Mouse (Mus musculus) urinary bladder, postnatal 14 days (tissue): ENCODE results near the gene Zfp385c.
A peak's percentile ranks its signal among the peaks of the same experiment; 100 is the strongest.

Experiments
- DNase-seq: peaks from one replicate; pipeline ENCODE4 v3.0.0; 2021; ENCODE audit warnings: low spot score

Gene Zfp385c

DNA sequence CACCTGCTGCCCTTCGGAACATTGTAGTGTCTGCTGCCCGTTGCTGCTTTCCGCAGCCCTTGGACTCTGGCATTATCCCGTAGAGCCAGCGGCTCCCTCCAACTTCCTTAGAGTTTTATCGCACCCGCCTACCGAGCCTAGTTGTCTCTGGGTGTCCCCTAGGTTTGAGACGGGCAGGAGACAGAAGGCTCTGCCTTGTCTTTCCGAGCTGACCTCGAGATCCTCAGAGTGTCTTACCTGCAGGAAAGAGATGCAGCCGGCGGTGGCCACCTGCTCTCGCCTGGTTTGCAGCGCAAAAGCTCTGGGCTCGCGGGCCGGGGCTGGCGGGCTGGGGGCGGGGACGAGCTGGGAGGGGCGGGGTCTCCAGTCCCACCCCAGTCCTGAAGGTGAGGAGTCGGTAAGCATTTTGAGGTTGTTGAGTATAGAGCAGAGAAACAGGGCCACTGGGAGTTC lies at the start of gene Zfp385c:
Zfp385c (minus strand) TSS at position 292 of the 453 bp plus-strand sequence.
- no peak for DNase-seq

DNA sequence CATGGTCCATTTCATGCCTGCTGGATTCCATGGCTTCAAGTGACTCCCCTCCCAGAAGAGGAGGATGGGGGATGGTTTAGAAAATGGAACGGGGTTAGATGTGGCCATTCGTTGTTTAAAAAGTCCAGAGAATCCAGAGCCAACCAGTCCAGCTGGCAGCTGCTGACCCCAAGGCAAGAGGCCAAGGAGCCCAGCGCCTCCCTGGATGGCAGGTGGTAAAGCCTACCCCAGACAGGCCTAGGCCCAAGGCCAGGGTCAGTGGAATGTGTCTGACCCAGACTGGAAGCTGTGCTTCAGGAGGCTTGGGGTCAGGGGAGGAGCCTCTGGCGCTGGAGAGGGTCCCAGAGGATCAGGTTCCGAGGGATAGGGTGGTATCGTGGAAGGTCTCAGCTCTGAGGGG lies 49.1 kb upstream of the Zfp385c start:
- no peak for DNase-seq

DNA sequence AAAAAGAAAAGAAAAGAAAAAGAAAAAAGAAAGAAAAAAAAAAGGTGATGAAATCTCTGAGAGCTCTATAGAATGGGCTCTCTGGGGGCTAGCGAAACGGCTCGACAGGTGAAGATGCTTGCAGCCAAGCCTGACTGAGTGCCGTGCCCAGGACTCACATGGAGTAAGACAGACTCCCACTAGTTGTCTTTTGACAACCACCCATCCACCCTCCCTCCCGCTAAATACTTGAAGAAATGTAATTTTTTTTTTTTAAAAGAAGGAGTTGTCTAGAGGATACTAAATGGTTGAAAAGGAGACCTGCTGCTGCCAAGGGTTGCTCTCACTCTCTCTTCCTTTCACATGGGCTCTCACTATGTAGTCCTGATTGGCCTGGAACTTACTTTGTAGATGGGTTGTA lies 46.5 kb upstream of the Zfp385c start:
- no peak for DNase-seq

DNA sequence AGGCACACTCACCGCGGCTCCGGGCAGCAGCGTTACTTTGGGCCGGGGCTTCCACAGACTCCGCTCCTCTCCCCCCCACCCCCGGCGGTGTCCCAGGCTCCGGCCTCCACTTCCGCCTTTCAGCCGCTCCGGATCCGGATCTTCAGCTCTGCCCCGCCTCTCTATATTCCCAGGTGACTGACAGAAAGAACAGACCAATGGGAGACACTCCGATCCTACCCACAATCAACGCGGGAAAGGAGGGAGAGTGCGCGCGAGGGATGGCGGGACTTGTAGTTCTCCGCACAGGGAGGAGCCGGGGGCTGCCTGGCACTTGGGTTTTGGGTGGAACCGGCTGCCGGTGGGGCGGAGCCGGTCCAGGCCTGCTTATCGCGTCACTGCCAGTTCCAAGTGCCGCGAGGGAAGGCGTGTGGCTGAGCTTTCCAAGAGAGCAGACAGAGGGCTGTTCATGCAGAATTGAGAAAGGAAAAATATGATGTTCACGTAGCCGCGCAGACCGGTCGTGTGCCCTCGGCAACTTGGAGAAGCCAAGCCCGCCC lies 45.9 kb upstream of the Zfp385c start, which contains the start of gene Rab5c:
Rab5c (minus strand) TSS at position 150 of the 539 bp plus-strand sequence.
- peak; percentile 99 for DNase-seq

DNA sequence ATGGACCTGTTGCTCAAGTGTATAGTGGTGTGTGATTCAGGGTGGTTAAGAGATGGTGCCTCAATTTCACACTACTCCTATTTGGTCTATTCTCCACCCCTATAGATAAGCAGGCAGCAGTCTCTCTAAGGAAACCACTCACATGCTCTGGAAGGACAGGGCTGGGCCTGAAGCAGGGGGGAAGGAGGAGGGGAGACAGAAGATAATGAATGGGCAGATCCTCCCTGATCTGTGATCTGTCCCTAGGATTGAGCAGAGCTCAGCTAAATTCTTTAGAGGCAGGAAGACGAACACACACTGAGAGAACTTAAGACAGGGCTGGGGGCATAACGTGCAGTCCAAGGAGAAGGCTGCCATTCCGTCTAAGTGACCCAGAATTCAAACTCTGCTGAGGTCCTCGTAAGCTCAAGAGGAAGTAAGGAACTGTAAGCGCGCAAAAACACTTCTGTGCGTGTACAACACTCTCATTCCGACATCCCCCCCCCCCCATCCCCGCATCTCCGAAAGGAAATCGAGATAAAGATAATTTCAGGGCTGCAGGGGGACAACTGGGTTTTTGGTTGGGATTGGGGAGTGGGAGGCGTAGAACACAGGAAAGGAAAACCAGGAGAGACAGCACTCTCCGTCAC lies 45.0 kb upstream of the Zfp385c start:
- no peak for DNase-seq

DNA sequence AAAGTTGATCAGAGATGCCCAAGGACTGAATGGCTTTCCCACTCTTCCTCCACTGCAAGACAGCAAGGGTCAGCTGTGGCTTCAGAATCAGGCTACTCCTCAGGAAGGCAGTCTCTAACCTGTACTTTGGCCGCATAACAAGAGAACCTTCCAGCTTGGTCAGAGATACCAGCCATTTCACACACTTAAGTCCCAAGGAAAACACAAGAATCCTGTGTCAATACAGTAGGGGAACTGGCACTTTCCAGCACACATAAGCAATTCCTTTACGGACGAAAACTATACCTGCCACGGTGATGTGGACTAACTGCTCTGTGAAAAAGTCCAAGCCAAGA lies 44.5 kb upstream of the Zfp385c start:
- no peak for DNase-seq

- DNase-seq: no peak
Measured at GRCm38 (mm10) chr11:100735954-100736745, 43.9 kb upstream of the Zfp385c start.

DNA sequence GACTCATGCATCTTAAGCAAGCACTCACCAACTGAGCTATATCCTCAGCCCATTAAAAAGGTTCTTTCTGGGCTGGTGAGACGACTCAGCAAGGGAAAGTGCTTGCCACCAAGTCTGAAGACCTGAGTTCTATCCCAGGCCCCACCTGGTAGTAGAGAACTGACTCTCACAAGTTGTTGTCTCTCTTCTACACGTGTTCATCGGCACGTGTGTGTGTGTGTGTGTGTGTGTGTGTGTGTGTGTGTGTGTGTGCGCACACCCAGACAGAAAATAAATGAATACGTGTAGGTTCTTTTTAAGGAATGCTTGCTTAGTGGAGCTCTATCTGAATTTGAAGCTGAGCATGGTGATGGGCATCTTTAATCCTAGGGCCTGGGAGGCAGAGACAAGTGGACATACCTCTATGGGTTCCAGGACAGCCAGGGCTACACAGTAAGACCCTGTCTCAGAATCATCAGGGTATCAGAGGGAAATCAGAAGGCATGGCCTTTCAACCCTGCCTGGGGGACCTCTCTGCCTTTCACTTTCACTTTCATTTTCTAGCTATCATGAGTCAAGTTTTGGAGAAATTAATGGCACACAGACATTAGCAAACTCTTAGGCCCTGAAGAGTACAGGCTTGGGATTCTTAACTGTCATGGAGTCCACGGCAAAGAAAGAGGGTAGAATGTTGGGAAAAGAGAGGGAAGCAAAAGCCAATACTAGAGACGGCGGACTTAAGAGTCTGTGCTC lies 43.0 kb upstream of the Zfp385c start:
- no peak for DNase-seq

- no peak for DNase-seq
Measured at GRCm38 (mm10) chr11:100730477-100731205, 38.4 kb upstream of the Zfp385c start.

GRCm38 (mm10) chr11:100729976-100730375 lies 37.7 kb upstream of the Zfp385c start:
- no peak for DNase-seq

- DNase-seq: no peak
Measured at GRCm38 (mm10) chr11:100728601-100729000, 36.3 kb upstream of the Zfp385c start.

DNA sequence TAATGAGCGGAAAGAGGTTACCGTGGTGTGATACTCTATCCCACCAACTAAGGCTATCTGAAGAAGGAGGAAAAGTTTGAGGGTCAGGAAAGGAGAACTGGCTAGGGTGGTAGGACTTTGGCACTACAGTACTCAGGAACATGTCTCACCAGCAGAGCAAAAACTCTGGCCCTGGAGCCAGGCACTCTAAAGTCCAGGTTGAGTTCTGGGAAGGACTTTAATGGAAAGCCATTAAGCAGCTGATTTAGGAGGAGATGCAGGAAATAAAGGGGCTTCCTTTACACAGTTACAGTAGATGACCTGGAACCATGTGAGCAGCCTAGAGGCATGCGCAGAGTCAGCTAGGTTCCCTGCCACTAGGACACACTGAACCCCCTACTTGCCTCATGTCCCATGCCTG lies 34.9 kb upstream of the Zfp385c start:
- no peak for DNase-seq

- no peak for DNase-seq
Measured at GRCm38 (mm10) chr11:100724919-100725512, 32.8 kb upstream of the Zfp385c start.

DNA sequence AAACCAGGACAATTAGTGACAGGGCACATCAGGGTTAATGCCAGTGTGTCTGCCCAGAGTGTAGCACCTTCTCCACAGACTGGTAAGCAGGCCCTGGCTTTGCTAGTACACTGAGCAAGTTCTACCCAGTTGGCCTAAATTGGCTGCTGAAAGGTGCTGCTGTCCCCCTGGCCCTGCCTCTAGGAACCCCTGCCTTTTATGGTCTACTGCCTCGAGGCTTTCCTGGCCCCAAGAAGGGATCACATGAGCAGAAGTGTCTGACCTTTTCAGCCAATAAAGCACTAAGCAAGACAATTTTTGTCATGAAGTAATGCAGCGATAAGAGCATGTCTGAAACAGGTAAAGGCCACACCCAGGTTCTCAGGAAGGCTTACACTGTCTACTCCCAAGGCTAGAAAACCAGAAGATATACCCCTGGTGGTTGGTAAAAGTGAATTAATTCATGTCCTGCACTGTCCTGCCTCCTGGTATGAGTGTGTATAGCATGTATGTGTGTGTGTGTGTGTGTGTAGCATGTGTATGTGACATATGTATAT lies 30.3 kb upstream of the Zfp385c start:
- no peak for DNase-seq

DNA sequence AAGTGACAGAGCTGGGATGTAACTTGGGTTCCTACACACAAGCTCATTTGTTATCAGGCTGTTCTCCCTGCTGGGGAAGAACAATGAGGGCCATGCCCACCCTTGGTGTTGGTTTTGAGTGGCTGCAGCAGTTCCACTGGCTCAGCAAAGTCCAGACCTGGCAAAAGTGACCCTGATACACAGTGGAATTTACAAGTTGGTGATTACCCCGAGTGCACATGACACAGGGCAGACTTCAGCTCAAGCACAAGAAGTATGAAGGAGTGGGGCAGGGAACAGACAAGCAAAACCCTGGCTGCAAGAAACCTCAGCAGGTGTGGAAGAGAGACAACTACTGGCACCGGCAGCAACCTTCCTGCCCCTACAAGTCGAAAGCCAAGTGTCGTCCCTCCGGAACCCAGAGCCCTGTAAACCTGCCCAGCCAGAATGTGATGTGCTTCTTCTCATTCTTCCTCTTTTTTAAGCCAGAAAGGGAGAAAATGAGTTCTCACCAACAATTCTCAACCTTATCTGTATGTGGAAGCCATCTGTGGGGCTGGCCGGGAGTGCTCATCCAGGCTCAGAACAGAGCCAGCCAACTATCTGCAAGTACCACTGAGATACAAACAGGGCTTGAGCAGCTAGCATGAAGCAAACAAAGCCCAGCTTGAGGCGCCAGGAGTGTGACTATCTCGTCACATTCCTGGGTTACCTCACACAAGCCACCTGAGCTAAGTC lies 29.7 kb upstream of the Zfp385c start:
- DNase-seq: no peak

- DNase-seq: no peak
Measured at GRCm38 (mm10) chr11:100721254-100721653, 29.0 kb upstream of the Zfp385c start.

DNA sequence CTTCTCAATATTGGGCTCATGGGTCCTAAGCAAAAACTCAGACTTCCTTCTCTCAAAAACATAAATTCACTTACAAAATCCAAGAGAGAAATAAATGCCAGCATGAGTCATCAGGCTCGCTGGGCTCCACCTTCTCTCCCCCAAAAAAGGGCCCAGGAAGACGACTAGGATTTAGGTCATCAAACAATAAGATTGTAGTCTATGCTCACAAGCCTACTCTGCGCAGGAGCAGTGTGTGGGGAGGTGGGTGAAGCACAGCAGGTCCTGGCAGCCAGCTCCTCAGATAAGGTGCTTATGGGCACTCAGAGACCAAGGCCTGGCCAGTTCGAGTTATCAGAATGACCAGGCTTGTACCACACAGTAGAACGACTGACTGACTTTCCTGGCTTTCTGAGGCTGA lies 28.1 kb upstream of the Zfp385c start:
- DNase-seq: no peak

DNA sequence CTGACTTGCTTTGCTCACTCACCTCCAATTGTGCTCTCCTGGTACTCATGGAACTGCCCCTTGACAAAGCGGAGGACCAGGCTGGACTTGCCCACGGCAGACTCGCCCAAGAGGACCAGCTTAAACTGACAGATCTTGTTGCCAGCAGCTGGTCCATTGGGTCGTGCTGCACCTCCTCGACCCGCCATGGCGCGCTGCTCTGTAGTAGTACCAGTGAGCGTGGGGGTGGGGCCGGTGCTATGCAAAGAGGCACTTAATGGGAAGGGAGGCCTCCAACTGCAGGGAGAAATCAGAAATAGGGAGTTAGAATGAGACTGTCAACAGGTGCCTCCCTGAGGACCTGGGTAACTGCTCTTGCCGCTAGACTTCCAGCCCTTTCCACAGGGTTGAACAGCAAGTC lies 27.6 kb upstream of the Zfp385c start:
- DNase-seq: no peak

GRCm38 (mm10) chr11:100719312-100719711 lies 27.1 kb upstream of the Zfp385c start:
- no peak for DNase-seq

- no peak for DNase-seq
Measured at GRCm38 (mm10) chr11:100718866-100719265, 26.6 kb upstream of the Zfp385c start.

DNA sequence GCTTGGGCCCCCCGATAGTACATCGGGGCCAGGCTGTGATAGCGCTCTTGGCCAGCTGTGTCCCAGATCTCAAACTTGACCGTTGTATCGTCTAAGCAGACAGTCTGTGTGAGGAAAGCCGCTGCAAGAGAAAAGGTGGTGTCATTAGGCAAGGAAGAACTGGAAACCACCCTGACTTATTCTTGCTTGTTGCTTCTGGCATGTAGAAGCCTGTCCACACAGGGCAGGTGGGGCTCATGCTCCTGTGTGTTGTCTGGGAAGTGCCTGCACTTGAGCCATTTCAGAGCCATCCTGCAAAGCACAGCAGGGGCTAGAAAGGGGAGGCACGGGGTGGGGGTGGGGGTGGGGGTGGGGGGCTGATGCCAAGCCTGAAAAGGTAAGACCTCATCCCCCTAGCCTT lies 26.2 kb upstream of the Zfp385c start:
- no peak for DNase-seq
